Mouse (Mus musculus): ENCODE data around the gene Sec23a. TPM values are rescaled to one million over a fixed set of nuclear protein-coding genes. Genes with fewer than 3 reads are reported as not detected.
"Not testable (repeated sequence)": the region's sequence is repeated elsewhere in the genome, so short reads cannot be mapped to it uniquely, and the experiment has no call there.

Sec23a gene
- 10 to 100 TPM; 45.0 to 51.3 TPM for total RNA-seq (2021)
- long read RNA-seq, experiment 1, full-length matches to known transcripts: 44 of 55 reads
- long read RNA-seq, experiment 1, partial matches to known transcripts: 2 of 55 reads
- long read RNA-seq, experiment 1, other reads (novel, unspliced or antisense): 9 of 55 reads
- long read RNA-seq, experiment 2, full-length matches to known transcripts: 43 of 66 reads
- long read RNA-seq, experiment 2, partial matches to known transcripts: 11 of 66 reads
- long read RNA-seq, experiment 2, other reads (novel, unspliced or antisense): 12 of 66 reads

GRCm38 (mm10) chr12:59011844-59012709, at the start of gene Sec23a:
TSS of gene Sec23a (minus strand) at chr12:59012017.
- DNase-seq: peak; percentile 97 to 99
- intact Hi-C loops (cut with DNase I): loop anchor here (2.0 to 5.0 kb wide), 2 partner anchors 55 to 119 kb away; partner anchors contain the start of gene Pnn

- peak; percentile 74 to 76 for DNase-seq
- intact Hi-C loops (cut with DNase I): no loop called here
Measured at GRCm38 (mm10) chr12:59060993-59061595, 49.3 kb upstream of the Sec23a start, which contains the start of gene Trappc6b. TSS of gene Trappc6b (minus strand) at chr12:59061472.

- DNase-seq: no peak
- intact Hi-C loops (cut with DNase I): no loop called here
Measured at GRCm38 (mm10) chr12:59060322-59060721, 48.5 kb upstream of the Sec23a start.

- intact Hi-C loops (cut with DNase I); DNase-seq: not testable (repeated sequence)
Measured at GRCm38 (mm10) chr12:59058242-59058641, 46.4 kb upstream of the Sec23a start.

- DNase-seq: no peak
- intact Hi-C loops (cut with DNase I): no loop called here
Measured at GRCm38 (mm10) chr12:59056222-59056621, 44.4 kb upstream of the Sec23a start.

- intact Hi-C loops (cut with DNase I): no loop called here
- no peak for DNase-seq
Measured at GRCm38 (mm10) chr12:59055196-59055850, 43.5 kb upstream of the Sec23a start.

GRCm38 (mm10) chr12:59053976-59054375, 42.2 kb upstream of the Sec23a start:
- intact Hi-C loops (cut with DNase I): loop anchor here (5.0 kb wide), 1 partner anchor 37 kb away; no protein-coding TSS in a partner anchor
- no peak for DNase-seq

GRCm38 (mm10) chr12:59053166-59053565, 41.3 kb upstream of the Sec23a start:
- intact Hi-C loops (cut with DNase I): loop anchor here (5.0 kb wide), 1 partner anchor 36 kb away; no protein-coding TSS in a partner anchor

GRCm38 (mm10) chr12:59052470-59052869, 40.7 kb upstream of the Sec23a start:
- intact Hi-C loops (cut with DNase I): loop anchor here (5.0 kb wide), 1 partner anchor 35 kb away; no protein-coding TSS in a partner anchor
- DNase-seq: no peak

More at GRCm38 (mm10) chr12:59053166-59053565, 41.3 kb upstream of the Sec23a start:
- no peak for DNase-seq

GRCm38 (mm10) chr12:59040851-59041250, 29.0 kb upstream of the Sec23a start:
- no peak for DNase-seq
- intact Hi-C loops (cut with DNase I): no loop called here

- intact Hi-C loops (cut with DNase I): no loop called here
- no peak for DNase-seq
Measured at GRCm38 (mm10) chr12:59039971-59040844, 28.4 kb upstream of the Sec23a start.

GRCm38 (mm10) chr12:59039162-59039970, 27.5 kb upstream of the Sec23a start:
- DNase-seq: no peak
- intact Hi-C loops (cut with DNase I): no loop called here

GRCm38 (mm10) chr12:59032101-59032500, 20.3 kb upstream of the Sec23a start:
- intact Hi-C loops (cut with DNase I): no loop called here
- DNase-seq: no peak

- DNase-seq: no peak
- intact Hi-C loops (cut with DNase I): no loop called here
Measured at GRCm38 (mm10) chr12:59021306-59021705, 9.5 kb upstream of the Sec23a start.

GRCm38 (mm10) chr12:59019891-59020290, 8.1 kb upstream of the Sec23a start:
- no peak for DNase-seq
- intact Hi-C loops (cut with DNase I): loop anchor here (5.0 kb wide), 1 partner anchor 32 kb away; no protein-coding TSS in a partner anchor

GRCm38 (mm10) chr12:59017970-59018369, 6.2 kb upstream of the Sec23a start:
- no peak for DNase-seq
- intact Hi-C loops (cut with DNase I): loop anchor here (5.0 kb wide), 1 partner anchor 34 kb away; no protein-coding TSS in a partner anchor

GRCm38 (mm10) chr12:59013234-59013633, 1.4 kb upstream of the Sec23a start, which contains the start of gene Gemin2:
TSS of gene Gemin2 (plus strand) at chr12:59013393.
- peak; percentile 84 to 86 for DNase-seq
- intact Hi-C loops (cut with DNase I): loop anchor here (5.0 kb wide), 1 partner anchor 54 kb away; the partner anchor contains the start of gene Pnn

GRCm38 (mm10) chr12:59012710-59013091, 884 bp upstream of the Sec23a start:
- no peak for DNase-seq
- intact Hi-C loops (cut with DNase I): loop anchor here (5.0 kb wide), 1 partner anchor 55 kb away; the partner anchor contains the start of gene Pnn

All from gastrocnemius, postnatal 36 days (tissue).